Mouse (Mus musculus) heart, postnatal 0 days (tissue): ENCODE results near the gene Sema5a.

Source experiments
- CTCF ChIP-seq: IDR thresholded peaks from 2 replicates; pipeline ENCODE4 v1.5.1; 2016; ENCODE audit warnings: antibody characterized with exemption, control low read depth, low read depth
- EP300 ChIP-seq: IDR thresholded peaks from 2 replicates; pipeline ENCODE4 v1.6.1; 2016; ENCODE audit warnings: antibody characterized with exemption, low read depth

GRCm38 (mm10) chr15:32647061-32647687, 402.6 kb downstream of the Sema5a start:
- TF ChIP-seq CTCF, result no peak
- TF ChIP-seq EP300, result no peak
